Mouse (Mus musculus) embryonic facial prominence, embryonic 15.5 days (tissue): Measurements from ENCODE around the gene Nos1ap. TPM values are rescaled to one million over a fixed set of nuclear protein-coding genes. Genes with fewer than 3 reads are reported as not detected.

Experiments
- ATAC-seq: fragments of 200-750 bp; cut with Nextera tagmentation; 2 replicates; pipeline ENCODE4 v1.8.0; 2017; ENCODE audit warnings: low read depth, moderate TSS enrichment; ENCODE audit not compliant: insufficient number of reproducible peaks, low FRiP score, low TSS enrichment
- H3K27ac ChIP-seq: fragments of 300-500 bp; sonication (generic); replicated peaks from 2 replicates; pipeline ENCODE4 v1.5.1; 2015; ENCODE audit warnings: mild to moderate bottlenecking, inconsistent platforms
- H3K27me3 ChIP-seq: fragments of 300-500 bp; sonication (generic); 2 replicates; pipeline ENCODE4 v1.6.1; 2015; ENCODE audit warnings: inconsistent platforms
- H3K36me3 ChIP-seq: fragments of 300-500 bp; sonication (generic); 2 replicates; pipeline ENCODE4 v1.6.1; 2015; ENCODE audit warnings: mild to moderate bottlenecking, inconsistent platforms
- H3K4me1 ChIP-seq: fragments of 300-500 bp; sonication (generic); 2 replicates; pipeline ENCODE4 v1.6.1; 2015; ENCODE audit warnings: inconsistent platforms
- H3K4me2 ChIP-seq: fragments of 300-500 bp; sonication (generic); replicated peaks from 2 replicates; pipeline ENCODE4 v1.6.1; 2015; ENCODE audit warnings: mild to moderate bottlenecking, inconsistent platforms
- H3K4me3 ChIP-seq: fragments of 300-500 bp; sonication (generic); replicated peaks from 2 replicates; pipeline ENCODE4 v1.5.1; 2015; ENCODE audit warnings: mild to moderate bottlenecking, inconsistent platforms
- H3K9ac ChIP-seq: fragments of 300-500 bp; sonication (generic); 2 replicates; pipeline ENCODE4 v1.6.1; 2015; ENCODE audit warnings: inconsistent platforms
- H3K9me3 ChIP-seq: fragments of 300-500 bp; sonication (generic); replicated peaks from 2 replicates; pipeline ENCODE4 v1.6.1; 2016; ENCODE audit warnings: inconsistent platforms
- WGBS: fragments of 180-500 bp; shearing (Covaris S2); methylation state at CpG from one replicate; pipeline ENCODE4 v1.1.7; 2015; 5-methylcytosine and 5-hydroxymethylcytosine counted together
- polyA plus RNA-seq: library from polyadenylated mRNA; unstranded; fragments of >200 nt; fragmentation: Nextera tagmentation; extraction: Ambion mirVana; gene quantifications from 2 replicates; pipeline ENCODE4 v1.2.1, GENCODE M21; 2015

Gene Nos1ap
- polyA plus RNA-seq, 1 experiment from 2014 or later, result 13.1 TPM

DNA sequence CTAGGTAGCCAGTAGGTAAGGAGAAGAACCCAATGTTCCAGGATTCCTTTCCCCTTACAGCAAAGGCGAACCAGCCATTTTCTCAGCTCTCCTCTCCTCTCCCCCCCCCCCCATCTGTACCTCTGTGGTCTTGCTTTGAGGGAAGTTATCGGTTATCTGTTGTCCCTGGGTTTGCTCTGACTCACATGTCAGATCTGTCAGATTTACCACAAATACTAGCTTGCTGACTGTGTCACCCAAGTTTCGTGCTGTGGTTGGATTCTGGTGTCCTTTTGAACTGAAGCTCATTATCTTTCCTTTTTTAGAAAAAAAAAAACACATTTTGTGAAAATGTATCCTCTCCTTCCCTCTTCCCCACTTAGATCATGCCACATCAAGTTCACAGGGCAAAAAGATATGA, 50.2 kb downstream of the Nos1ap start:
- Histone ChIP-seq H3K4me3 (no peak overlapping the region), H3K4me1 (no peaks in the 10 kb centered on the region), H3K9me3 (no peaks in the 10 kb centered on the region), H3K27me3 (no peaks in the 10 kb centered on the region), H3K9ac (no peak overlapping the region), H3K36me3 (no peaks in the 10 kb centered on the region), H3K4me2 (no peak overlapping the region), H3K27ac (no peak overlapping the region)
- no peak for ATAC-seq
- 62% methylated on average over 3 of the region's 3 CpGs for WGBS

DNA sequence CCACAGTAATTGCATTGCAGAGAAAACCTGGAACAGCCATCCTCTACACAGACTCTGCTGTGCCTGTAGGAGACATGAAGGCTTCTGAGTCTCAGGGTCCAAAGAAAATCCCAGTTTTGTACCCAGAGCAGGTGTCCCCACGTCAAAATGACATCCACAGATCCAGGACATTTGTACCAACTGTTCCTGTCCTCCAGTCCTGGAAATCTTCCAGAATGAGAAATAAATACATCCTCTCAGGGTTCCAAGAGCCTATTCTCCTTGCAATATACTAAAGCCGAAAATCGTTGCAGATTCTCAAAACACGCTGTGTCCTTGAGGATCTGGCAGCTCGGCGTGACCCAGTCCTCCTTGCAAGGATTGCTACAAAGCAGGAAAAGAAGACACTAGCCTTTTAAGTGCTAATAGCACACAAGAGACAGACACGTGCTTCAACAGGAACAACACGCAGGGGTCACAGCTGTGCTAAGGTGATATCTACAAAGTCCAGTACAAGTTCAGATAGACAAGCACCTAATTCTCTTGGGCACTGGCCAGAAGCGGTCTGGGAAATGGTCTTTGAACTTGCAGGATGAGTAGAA, 51.1 kb downstream of the Nos1ap start:
- H3K27ac ChIP-seq, result no peak overlapping the region
- no peaks in the 10 kb centered on the region for H3K36me3 ChIP-seq
- no peak for ATAC-seq
- no peaks in the 10 kb centered on the region for H3K4me1 ChIP-seq
- no peak overlapping the region for H3K4me3 ChIP-seq
- no peak overlapping the region for H3K9ac ChIP-seq
- no peaks in the 10 kb centered on the region for H3K9me3 ChIP-seq
- 83% methylated on average over 9 of the region's 9 CpGs for WGBS
- H3K4me2 ChIP-seq, result no peak overlapping the region
- H3K27me3 ChIP-seq, result no peaks in the 10 kb centered on the region

DNA sequence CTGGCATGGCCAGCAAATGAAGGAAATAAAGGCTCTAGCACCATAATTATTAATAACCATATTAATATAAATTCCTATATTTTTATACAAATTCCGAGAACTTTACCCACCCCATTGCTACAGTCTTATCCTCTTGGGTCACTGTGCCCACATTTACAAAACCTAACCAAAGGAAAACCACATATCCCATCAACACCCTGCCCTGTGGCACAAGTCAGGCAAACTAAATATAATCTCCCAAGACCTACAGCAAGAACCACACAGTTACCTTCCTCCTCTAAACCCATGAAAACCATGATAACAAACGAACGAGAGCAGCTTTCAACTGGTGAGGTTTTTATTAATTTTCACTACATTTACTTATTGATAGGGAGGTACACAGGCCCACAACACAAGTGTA, 53.3 kb downstream of the Nos1ap start:
- H3K27ac ChIP-seq, result no peak overlapping the region
- H3K9me3 ChIP-seq, result no peaks in the 10 kb centered on the region
- H3K27me3 ChIP-seq, result no peaks in the 10 kb centered on the region
- no peak overlapping the region for H3K4me2 ChIP-seq
- ATAC-seq, result no peak
- 89% methylated on average over 3 of the region's 3 CpGs for WGBS
- H3K4me3 ChIP-seq, result no peak overlapping the region
- no peak overlapping the region for H3K9ac ChIP-seq
- no peaks in the 10 kb centered on the region for H3K36me3 ChIP-seq
- no peaks in the 10 kb centered on the region for H3K4me1 ChIP-seq

DNA sequence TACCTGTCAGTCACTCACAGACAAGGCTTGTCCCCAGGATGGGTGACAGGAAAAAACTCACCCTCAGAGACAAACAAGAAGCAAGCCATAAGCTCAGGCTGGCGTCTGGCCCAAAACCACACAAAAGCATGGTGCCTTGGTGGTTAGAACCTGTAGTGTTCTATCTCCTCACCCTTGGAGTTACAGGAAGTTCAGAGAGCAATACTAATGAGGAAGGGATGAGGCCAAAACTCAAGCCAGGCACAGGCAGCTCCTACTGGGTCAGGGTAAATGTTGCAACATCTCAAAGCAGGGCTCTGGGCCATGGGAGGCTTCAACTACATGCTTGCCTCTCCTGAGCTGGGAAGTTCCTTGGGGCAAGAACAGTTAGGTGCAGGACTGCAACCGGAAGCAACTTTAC, 54.4 kb downstream of the Nos1ap start:
- Histone ChIP-seq H3K4me3 (no peak overlapping the region), H3K9ac (no peak overlapping the region), H3K4me2 (no peak overlapping the region), H3K27ac (no peak overlapping the region), H3K27me3 (no peaks in the 10 kb centered on the region), H3K36me3 (no peaks in the 10 kb centered on the region), H3K9me3 (no peaks in the 10 kb centered on the region), H3K4me1 (no peaks in the 10 kb centered on the region)
- WGBS, result 80% methylated on average over 2 of the region's 2 CpGs
- ATAC-seq, result no peak

DNA sequence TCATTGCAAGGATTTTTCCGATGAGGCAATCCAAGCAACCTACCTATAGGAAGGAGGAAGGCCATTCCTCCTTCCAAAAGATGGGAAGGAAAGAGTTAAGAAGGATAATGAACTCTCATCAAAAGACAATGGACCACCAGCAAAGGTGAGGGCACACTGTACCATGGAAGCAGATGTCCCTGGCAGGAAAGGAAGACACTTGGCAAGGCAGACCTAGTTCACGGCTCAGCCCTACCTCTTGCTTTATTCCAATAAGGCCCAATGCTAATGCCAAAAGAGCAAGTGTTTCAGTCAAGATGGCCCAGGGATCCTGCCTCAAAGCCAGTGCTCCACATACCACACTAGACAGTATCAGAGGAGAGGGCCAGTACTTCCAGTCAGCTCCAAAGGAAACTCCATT, 58.4 kb downstream of the Nos1ap start:
- H3K36me3 ChIP-seq, result no peaks in the 10 kb centered on the region
- no peaks in the 10 kb centered on the region for H3K4me1 ChIP-seq
- H3K9ac ChIP-seq, result no peak overlapping the region
- no peak for ATAC-seq
- H3K27me3 ChIP-seq, result no peaks in the 10 kb centered on the region
- no peak overlapping the region for H3K4me3 ChIP-seq
- no peak overlapping the region for H3K27ac ChIP-seq
- H3K9me3 ChIP-seq, result no peaks in the 10 kb centered on the region
- no peak overlapping the region for H3K4me2 ChIP-seq
- WGBS, result 79% methylated on average over 2 of the region's 2 CpGs

DNA sequence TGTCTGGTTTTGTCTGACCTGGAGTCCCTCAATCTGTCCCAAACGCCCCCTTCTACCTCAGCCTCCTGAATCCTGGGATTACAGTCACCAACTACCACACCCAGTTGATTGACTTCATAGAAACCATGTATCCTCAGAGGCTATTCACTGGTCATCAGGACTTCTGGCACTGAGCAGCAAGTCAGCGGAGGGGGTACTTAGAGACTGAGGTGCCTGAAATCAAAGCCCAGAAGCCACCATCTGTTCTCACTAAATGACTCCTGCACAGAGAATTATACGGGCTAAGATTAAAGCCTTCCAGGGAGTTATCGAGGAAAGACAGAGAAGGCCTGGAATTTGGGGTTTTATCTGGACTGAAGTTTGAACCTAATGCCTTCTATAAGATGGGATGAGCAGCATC, 59.2 kb downstream of the Nos1ap start:
- Histone ChIP-seq H3K4me1 (no peaks in the 10 kb centered on the region), H3K36me3 (no peaks in the 10 kb centered on the region), H3K27ac (no peak overlapping the region), H3K27me3 (no peaks in the 10 kb centered on the region), H3K9me3 (no peaks in the 10 kb centered on the region), H3K9ac (no peak overlapping the region), H3K4me2 (no peak overlapping the region), H3K4me3 (no peak overlapping the region)
- 50% methylated on average over 4 of the region's 4 CpGs for WGBS
- no peak for ATAC-seq

DNA sequence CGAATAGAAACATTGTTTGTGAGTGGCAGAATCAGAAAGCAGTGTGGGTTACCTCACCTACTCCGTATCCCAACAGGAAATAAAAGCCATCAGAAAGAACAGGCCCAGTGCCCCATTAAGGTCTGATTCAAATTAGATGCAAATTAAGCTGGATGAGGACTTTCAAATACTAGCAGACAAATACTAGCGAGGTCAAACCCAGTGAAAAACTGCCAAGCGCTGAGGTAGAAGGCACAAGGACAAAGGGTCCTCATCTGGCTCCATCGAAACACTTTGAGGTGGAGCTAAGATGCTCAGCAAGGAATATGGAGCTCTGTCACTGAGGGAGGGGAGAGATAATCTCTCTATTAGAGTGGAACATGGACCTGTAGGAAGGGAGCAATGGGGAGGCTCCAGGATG, 66.8 kb downstream of the Nos1ap start:
- Histone ChIP-seq H3K36me3 (no peaks in the 10 kb centered on the region), H3K9me3 (0 out of 2 replicates have a peak, but pooled peaks cover 4% of the 10 kb centered on the region), H3K4me1 (no peaks in the 10 kb centered on the region), H3K27ac (no peak overlapping the region), H3K27me3 (no peaks in the 10 kb centered on the region), H3K4me2 (no peak overlapping the region), H3K9ac (no peak overlapping the region), H3K4me3 (no peak overlapping the region)
- 63% methylated on average over 5 of the region's 5 CpGs for WGBS
- no peak for ATAC-seq

DNA sequence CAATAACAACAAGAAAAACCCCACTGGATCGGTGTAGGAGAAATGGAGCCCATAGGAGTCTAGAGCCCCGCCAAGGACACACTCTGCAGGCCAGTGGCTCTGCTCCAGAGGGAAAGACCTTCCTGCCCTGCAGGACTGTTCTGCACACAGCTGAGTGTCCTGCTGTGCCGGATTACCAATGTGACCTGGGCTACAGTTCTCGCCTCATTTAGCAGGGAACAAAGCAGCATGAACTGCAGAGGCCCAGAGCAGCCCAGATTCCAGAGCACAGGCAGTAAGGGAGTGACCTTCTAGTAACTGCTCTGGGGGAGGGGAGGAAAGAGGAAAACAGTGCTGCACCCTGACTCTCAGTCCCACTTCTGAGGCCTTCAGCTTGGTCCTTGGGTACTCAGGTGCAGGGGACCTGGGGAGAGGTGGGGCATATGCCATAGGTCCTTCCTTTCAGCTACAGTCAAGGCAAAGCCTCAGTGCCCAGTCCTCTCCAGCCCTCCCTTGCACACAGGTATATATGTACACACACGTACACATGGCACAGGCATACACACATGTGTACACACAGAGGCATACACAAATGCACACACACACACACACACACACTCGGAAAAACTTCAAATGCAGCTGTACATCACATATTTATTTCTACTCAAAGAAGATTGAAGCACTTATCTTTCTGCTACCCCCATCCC, 68.0 kb downstream of the Nos1ap start:
- WGBS, result 57% methylated on average over 6 of the region's 6 CpGs
- no peak for ATAC-seq

DNA sequence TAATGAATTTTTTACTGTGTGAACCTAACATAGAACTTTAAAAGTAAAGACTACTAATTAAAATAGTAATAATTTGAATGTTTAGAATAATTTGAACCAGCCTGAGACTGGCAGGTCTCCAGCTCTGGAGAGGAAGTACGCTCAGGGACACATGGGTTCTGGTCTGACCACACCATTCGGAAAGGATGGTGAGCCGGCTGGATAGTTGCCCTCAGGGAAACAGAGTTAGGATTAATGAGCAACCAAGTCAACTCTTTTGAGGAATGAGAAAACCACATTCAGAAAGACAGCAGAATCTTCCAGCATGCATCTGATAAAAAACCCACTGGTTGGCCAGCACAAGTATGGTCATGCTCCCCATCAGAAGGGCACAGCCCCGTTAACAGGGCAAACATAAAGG, 69.5 kb downstream of the Nos1ap start:
- Histone ChIP-seq H3K4me1 (no peaks in the 10 kb centered on the region), H3K4me3 (no peak overlapping the region), H3K9me3 (0 out of 2 replicates have a peak, but pooled peaks cover 4% of the 10 kb centered on the region), H3K36me3 (no peaks in the 10 kb centered on the region), H3K27me3 (no peaks in the 10 kb centered on the region), H3K9ac (no peak overlapping the region), H3K4me2 (no peak overlapping the region), H3K27ac (no peak overlapping the region)
- ATAC-seq, result no peak
- WGBS, result 68% methylated on average over 4 of the region's 4 CpGs

More for the DNA sequence above, 68.0 kb downstream of the Nos1ap start:
- Histone ChIP-seq H3K4me2 (no peak overlapping the region), H3K4me1 (no peaks in the 10 kb centered on the region), H3K4me3 (no peak overlapping the region), H3K36me3 (no peaks in the 10 kb centered on the region), H3K9me3 (0 out of 2 replicates have a peak, but pooled peaks cover 4% of the 10 kb centered on the region), H3K9ac (no peak overlapping the region), H3K27ac (no peak overlapping the region), H3K27me3 (no peaks in the 10 kb centered on the region)

DNA sequence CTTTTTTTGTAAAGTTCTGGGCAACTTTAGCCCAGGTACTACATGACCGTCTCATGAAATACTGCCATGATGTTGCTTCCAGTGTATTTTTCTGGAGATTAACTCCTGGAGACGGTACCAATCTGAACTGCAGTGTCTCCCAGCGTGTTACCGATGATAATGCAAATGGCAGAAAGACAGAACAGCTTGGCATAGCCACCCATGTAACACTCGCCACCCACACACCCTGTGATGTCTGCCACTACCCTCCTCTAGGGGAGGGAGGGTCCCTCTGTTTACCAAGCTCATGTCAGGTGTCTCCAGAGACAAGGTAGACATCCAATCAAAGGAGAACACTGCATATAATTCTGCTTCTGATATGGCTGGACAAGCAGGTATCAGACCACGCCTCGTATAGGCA, 70.0 kb downstream of the Nos1ap start:
- H3K9me3 ChIP-seq, result 0 out of 2 replicates have a peak, but pooled peaks cover 4% of the 10 kb centered on the region
- WGBS, result 87% methylated on average over 7 of the region's 7 CpGs
- H3K9ac ChIP-seq, result no peak overlapping the region
- no peak overlapping the region for H3K4me2 ChIP-seq
- H3K27ac ChIP-seq, result no peak overlapping the region
- ATAC-seq, result no peak
- no peaks in the 10 kb centered on the region for H3K27me3 ChIP-seq
- H3K4me3 ChIP-seq, result no peak overlapping the region
- H3K4me1 ChIP-seq, result no peaks in the 10 kb centered on the region
- no peaks in the 10 kb centered on the region for H3K36me3 ChIP-seq

DNA sequence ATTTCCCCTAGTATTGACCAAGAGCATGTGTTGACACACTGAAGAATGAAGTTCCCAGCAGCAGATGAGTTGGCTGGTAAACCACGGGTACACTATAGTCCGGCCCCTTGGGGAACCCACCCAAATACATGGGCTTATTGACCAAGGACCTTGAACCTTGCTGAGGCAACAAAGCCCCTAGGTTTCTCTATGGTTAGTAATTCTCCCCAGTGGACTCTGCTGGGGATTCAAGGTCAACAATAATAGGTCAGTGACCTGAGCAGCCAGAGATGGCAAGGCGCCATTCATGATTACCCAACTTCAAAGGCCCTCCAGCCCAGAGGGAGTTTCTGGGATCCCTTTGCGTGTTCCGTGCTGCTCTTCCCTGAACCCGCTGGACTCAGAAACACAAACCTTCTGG, 73.5 kb downstream of the Nos1ap start:
- no peak overlapping the region for H3K4me3 ChIP-seq
- no peak overlapping the region for H3K27ac ChIP-seq
- H3K9ac ChIP-seq, result no peak overlapping the region
- 0 out of 2 replicates have a peak, but pooled peaks cover 4% of the 10 kb centered on the region for H3K9me3 ChIP-seq
- no peaks in the 10 kb centered on the region for H3K36me3 ChIP-seq
- H3K4me1 ChIP-seq, result no peaks in the 10 kb centered on the region
- H3K4me2 ChIP-seq, result no peak overlapping the region
- no peaks in the 10 kb centered on the region for H3K27me3 ChIP-seq
- WGBS, result 81% methylated on average over 6 of the region's 6 CpGs
- no peak for ATAC-seq

DNA sequence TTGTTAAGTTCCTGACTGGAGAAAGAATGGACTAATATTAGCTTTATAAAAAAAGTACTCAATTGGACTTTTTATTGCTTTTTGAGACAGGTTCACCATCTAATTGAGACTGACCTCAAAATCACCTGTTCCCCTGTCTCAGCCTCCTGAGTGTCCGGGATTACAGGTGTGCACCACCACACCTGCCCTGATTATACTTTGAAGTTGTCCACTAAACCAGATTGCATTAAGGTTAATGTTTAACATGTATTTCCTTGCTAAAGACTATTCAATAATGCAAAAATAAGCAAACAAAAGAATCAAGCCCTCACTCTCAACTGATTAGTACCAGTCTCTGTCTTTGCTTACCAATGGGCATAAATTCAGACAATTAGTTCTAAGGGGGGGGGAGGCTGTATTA, 74.2 kb downstream of the Nos1ap start:
- WGBS, result 78% methylated on average over 1 of the region's 1 CpGs
- H3K36me3 ChIP-seq, result no peaks in the 10 kb centered on the region
- H3K9ac ChIP-seq, result no peak overlapping the region
- no peaks in the 10 kb centered on the region for H3K27me3 ChIP-seq
- no peaks in the 10 kb centered on the region for H3K4me1 ChIP-seq
- no peak overlapping the region for H3K27ac ChIP-seq
- H3K9me3 ChIP-seq, result 0 out of 2 replicates have a peak, but pooled peaks cover 4% of the 10 kb centered on the region
- no peak overlapping the region for H3K4me2 ChIP-seq
- ATAC-seq, result no peak
- no peak overlapping the region for H3K4me3 ChIP-seq
